Mouse (Mus musculus): ENCODE measurements at regions not wholly inside any gene's neighbourhood (a gene's known extent, or its start where the extent isn't known, plus 50 kb on each side); places are given as distances from the start of the nearest gene placed in this dataset.

DNA sequence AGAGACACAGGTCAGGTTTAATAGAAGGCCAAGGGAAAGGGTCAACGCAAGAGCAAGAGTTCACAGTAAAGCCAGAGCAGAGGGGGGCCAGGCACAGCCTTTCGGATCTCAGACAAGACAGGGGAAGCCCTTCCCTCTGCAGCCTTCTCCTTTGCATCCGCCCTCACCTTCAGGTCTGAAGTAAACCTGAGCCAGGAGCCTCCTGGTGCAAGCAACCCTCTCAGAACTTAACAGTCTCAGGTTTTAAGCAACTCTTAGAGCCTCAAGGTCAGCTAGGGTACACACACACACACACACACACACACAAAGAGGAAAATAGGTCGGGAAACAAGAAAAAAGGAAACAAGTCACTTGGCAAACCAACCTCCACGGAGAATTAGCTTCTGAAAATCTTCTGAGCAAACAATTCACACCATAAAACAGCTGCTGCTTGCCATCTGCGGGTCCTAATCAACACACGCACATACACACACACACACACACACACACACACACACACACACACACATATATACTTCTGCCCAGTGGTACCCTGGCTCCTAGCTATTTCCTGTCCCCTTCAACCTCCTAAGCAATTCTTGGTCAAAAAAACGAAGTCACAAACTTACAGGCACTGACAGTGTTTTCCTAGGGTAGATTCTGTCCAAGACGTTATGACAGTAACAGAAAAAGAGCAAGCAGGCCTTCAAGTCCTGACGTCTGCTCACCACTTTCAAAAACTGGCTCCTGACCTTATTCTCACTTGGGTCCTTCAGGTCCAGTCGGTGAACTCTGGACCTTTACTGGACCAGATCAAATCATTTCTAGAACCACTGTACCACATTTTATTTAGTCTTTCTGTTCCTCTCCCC, 196.4 kb downstream of the Sox4 start:
- DNase-seq (ENCODE audit: low spot score in 2 of 2) = peak; percentile 8 to 18

DNA sequence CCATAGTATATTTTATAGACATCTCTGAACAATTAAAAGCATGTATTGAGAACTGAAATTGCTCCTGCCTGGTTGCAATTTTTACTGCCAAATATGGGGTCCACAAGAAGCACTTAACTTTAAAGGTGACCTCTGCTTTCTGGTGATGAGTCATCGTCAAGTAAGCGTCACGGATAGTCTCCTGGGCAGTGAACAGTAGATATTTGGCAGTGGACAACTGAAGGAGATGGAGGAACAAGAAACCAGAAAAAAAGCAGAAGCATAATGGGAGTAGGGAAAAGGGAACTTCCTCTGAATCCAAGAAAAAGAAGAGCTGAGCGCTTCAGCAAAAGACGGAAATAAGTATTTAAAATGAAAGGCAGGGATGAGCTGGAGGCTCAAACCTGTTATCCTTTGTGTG, 199.3 kb downstream of the Sox4 start:
- DNase-seq (ENCODE audit: low spot score in 2 of 2) = no peak

DNA sequence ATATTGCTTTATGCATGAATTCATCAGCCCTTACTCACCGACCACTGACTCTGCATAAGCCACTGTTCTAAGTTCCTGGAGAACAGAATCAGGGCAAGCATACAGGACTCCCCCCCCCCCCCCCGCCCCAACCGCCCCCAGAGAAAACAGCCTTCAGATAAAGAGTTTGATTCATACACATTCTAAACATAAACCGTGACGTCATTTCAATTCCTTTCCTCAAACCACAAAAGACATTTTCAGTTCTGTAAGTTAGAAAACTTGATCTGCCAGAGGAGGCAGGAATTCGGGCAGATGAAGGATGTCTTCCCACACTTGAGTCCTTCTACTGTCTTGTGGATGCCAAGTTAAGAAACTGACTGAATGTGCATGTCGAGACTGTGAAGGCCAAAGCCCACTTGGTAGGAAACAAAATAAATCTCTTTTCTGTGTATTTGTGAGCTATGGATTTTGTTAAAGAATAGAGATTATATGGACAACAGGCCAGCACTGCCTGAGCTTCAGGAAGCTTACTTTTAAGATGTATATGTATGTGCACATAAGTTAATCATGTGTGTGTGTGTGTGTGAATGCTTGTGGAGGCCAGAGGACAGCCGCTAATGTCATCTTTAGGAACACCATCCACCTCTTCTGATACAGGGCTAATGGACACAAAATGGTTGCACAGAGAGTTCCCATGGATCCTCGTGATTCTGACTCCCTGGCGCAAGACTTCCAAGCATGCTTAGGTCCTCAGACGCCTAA, 202.4 kb downstream of the Sox4 start:
- DNase-seq (ENCODE audit: low spot score in 2 of 2) = no peak

DNA sequence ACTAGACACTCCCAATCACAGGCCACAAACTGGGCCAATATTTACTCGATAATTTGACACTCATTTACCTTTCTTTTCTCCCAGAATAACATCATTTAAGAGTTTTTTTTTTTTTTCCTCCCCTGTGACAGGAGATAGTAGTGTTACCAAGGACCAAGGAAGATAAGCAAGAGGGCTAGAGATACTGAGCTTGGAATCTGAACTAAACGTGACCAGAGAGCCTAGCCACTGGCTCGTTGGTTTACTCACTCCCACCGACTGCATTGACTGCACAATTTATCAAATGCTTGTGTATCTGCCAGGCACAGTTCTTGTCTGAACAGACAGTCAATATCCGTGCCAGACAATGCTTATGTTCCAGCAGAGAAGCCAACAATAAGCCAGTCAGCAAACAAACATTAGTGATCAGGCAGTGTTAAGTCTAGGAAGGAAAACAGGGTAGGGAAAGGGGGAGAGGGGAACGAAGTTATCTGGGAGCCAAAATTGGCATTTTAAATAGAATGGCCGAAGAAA, 213.3 kb downstream of the Sox4 start:
- no peak for DNase-seq (ENCODE audit: low spot score in 2 of 2)

DNA sequence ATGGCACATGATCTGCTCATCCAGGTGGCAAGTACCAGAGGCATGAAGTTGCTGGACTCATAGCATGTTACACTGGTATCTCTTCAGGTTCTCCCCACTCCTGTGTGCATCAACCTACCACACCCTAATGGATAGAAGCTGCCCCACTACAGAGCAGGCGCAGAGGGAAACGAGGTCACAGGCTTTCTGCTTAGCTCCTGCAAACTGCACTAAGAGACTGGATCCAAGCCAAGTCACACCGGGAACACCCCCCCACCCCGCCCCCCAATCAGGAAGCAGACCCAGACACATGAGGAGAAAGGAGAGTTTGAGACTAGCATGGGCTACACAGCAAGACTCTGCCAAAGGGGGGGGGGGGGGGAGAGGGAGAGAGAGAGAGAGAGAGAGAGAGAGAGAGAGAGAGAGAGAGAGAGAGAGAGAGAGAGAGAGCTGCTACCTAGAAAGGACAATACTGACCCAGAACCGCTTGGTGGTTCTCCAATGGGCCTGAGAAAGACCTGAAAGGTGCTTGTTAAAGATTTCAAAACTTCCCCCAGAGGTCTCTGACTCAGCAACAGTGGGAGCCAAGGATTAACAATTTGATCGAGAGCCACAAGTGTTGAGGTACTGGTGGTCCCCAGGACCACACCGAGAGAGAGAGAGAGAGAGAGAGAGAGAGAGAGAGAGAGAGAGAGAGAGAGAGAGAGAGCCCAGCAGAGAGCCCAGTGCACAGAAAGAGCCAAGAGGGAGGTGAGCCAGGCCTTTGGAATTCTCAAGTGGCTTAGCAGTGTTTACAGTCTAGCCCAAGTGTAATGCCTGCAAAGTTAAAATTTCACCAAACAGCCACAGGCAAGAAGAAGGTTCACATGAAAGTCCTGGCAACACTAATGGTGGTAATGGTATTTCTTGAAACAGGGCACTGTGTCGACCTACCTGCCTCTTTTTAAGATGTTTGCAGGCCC, 215.1 kb downstream of the Sox4 start:
- no peak for DNase-seq (ENCODE audit: low spot score in 2 of 2)

DNA sequence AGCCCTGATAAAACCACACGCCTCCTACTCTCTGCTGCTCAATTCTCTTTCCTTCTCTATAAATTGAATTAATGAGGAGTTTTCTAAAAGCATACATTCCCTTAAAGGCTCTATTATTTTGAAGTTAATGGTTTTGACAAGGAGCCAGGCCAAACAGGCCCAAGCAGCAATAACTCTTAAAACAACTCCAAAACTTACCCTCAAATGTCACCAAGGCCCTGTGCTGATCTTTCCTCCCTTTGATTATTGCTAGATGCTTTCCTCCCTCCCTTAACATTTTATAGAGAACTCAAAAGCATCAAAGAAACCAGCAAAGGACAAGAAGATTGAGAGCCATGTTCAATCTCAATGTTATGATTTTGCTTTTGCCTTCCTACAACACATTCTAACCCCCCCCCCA, 221.0 kb downstream of the Sox4 start:
- no peak for DNase-seq (ENCODE audit: low spot score in 2 of 2)

DNA sequence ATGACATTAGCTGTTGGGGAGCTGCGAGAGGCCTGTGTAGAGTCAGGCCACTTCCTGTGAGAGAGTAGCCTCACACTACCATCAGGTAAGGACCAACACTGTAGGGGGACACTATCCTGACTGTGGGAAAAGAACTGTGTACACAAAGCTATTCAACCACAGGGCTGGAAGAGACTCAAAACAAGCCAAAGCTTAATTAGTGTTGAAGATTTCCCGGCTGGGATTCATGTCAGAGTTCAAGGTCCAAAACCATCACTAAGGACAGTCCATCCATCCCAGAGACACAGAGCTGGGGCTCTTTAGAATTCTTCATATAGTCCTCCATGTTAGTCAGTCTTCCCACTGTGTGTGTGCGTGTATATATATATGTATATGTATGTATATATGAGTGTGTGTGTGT, 221.5 kb downstream of the Sox4 start:
- DNase-seq (ENCODE audit: low spot score in 2 of 2) = no peak

DNA sequence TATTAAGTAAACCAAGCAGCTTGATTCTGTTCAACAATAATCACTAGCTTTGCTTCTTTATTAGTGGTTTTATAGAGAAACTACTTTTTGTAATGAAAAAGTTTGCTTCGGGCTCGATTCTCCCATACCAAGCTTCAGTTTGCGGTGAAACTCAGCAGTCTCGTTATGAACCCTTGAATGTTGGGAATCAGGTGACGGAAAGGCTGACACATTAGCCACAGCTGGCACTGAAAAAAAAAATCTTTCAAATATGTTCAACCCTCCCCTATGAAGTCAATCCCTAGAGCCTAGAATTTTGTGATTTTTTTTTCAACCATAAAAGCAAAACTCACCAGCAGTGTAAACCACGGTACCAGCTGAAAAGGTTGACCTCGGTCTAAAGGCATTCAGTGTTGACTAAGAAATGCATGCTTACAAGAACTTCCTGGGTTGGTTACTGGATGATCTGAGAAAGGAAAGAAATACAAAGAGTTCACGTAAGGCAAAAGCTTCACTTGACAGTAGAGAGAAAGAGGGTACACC, 223.4 kb downstream of the Sox4 start:
- no peak for DNase-seq (ENCODE audit: low spot score in 2 of 2)

DNA sequence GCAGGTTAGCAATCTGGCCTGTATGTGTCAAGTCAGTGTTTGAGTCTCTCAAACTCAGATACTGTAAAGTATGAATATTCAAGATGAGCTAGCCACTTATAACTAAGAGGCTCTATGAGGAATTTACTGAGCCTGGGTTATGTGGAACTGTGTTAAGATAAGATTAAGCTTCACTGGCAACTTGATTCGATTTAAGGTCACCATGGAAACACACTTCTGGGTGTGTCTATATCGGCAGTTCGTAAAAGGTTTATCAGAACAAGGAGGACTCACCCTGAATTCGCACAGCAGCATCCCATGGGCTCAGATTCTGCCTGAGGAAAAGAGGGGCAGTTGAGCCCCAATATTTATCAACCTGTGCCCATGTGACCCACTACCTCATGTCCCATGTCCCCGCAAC, 224.7 kb downstream of the Sox4 start:
- no peak for DNase-seq (ENCODE audit: low spot score in 2 of 2)

DNA sequence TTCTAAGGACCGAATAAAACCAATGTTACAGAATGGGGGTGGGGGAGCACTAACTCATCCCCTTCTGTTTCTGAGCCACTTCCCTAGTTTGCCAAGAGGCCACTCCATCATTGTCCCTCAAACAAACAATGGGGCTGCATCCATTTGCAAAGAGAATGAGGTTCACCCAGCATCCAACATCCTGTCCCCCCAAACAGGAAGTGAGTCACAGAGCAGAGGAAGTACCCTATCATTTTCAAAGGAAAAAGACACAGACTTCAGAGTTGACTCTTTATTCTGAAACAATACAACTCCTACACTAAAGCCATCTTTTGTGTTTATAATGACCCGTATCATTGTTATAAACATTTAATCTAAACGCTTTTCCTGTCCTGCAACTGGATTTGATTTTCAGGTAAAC, 229.2 kb downstream of the Sox4 start:
- DNase-seq (ENCODE audit: low spot score in 2 of 2) = no peak

DNA sequence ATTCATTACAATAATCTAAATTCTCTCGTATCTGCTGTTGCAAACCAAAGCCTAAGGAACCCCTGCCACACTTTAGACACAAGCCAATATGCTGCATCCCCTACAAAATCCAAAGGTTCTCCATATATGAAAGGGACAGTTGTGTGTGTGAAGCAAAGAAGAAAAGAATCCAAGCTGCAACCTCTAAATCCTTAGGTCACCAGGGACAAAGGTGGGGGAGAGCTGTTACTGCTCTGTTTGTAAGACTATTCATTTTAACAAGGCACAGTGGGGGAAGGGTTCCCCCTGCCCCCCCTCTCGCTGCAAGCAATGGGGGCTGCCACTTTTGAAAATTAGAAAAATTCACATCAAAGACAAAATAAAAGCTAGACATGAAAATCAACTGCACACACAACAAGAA, 231.4 kb downstream of the Sox4 start:
- DNase-seq (ENCODE audit: low spot score in 2 of 2) = no peak

DNA sequence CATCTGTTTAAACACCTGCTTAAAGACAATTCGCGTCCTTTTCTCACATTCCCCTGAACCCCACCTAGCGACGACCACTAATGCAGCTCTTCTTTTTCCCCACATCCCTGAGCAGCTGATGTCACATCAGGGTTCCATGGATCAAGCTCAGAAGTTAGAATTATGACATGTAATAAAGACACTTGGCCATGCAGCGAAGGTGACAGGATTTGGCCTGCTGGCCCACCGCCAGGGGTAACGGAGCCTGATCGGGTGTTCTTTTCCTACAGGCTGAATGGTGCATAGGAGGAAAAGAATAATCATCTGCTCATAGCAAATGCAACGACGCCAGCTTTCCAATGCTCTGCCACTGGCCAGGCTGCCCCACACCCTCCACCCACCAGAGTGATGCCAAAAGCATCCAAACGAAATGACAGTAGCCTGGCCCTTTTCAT, 231.9 kb downstream of the Sox4 start:
- DNase-seq (ENCODE audit: low spot score in 2 of 2) = no peak

DNA sequence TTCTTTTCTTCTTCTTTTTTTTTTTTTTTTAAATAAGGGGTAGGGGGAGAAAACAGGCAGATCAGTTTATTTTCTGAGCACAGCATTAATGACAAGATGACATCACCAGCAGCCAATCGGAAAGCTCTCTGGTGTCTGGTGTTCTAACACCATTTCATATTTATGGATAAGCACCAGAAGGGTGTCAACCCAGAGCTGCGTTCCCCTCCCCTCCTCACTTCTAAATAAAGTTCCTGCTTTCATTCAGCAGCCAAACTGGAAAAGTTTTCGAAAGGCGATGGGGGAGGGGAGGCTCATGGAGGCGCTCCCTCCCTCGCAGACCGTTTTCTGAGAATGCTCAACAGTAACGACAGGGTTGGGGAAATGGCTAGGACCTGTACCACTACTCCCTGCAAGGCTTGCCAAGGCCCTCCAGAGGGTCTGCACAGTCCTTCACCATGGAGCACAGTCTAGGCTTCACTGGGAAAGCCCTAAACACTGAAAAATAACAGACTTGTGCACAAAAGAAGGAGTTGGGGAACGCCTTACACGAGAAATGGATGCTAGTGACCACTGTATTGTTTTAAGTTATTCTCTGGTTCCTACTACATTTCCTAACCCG, 232.8 kb downstream of the Sox4 start:
- DNase-seq (ENCODE audit: low spot score in 2 of 2) = no peak

DNA sequence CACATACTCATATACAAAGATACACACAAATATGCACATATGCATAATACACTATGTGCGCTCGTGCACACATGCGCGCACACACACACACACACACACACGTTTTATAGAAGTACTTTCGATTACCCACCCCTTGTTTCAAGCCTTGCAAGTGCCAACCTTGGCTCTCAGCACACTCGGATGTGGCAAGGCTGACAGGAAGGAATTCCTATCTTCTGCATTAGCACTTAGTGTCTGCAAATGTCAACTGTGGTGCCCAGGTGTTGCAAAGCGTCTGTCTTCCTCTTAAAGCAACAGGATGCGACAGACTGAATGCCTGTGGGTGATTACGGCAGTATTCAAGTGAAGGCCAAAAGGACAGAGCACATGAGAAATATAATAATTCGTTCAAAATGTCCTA, 233.3 kb downstream of the Sox4 start:
- DNase-seq (ENCODE audit: low spot score in 2 of 2) = no peak

DNA sequence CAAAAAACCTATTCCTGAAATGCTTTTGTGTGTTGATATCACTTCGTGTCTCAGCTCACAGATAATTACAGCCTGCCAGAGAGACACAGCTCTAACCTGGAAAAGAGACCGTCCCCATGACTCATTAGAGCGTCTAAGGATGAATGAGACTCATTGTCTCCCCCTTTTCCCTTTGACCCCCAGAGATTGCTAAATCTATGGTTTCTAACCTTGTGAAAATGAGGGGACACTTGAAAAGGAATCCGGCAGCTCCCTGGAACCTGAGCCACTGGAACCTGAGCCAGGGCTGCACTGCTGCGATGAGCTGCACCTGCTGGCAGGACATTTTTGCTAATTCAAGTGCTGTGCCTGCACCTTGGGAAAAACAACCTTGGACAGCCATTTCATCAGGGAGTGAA, 234.6 kb downstream of the Sox4 start:
- DNase-seq (ENCODE audit: low spot score in 2 of 2) = no peak

DNA sequence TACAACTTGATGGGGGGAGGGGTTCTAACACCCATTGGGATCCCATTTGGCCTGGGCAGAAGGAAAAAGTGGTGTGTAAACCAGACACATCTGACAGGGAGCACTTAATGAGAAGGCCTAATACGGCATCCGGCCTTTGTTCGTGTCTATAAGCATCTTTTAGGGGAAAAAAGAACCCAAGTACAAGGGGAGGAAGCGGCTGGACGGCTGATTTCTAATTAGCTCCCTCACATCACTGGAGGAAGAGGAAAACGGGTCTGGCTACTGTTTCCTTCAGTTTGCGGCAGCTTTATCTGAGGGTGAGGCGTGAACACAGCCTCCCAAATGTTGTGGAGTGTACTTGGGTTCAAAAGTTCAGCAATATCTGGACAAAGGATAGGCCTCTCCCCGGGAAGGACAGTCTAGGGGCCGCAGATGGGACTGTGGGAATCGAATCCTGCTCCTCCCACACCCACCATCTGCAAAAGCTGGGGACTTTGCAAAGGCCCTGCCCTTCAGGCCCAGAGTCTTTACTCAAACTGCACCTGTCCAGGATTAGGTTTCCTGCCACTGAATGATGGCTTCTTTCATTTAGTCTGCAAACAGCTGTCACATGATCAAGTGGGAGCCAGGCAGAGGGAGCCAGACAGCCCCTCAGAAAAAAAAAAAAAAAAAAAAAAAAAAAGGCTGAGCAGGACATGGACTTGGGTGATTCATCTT, 235.2 kb downstream of the Sox4 start:
- no peak for DNase-seq (ENCODE audit: low spot score in 2 of 2)

DNA sequence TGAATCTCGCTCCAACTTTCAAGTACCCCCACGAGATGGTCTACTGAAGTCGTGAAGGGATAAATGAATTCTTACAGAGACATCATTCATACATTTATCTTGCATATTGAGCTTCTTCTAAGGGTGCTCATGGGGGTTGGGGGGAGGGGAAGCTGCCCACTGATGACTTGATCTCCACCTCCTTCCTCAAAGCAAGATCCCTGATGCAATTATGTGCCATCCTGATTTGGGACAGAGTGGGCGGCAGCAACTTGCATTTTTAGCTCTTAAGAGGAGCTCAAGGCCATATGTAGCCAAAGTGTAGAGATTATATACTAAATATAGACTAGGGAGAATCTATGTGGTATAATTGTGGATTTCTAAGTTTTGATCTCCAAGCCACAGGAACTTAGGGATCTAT, 236.1 kb downstream of the Sox4 start:
- DNase-seq (ENCODE audit: low spot score in 2 of 2) = no peak

DNA sequence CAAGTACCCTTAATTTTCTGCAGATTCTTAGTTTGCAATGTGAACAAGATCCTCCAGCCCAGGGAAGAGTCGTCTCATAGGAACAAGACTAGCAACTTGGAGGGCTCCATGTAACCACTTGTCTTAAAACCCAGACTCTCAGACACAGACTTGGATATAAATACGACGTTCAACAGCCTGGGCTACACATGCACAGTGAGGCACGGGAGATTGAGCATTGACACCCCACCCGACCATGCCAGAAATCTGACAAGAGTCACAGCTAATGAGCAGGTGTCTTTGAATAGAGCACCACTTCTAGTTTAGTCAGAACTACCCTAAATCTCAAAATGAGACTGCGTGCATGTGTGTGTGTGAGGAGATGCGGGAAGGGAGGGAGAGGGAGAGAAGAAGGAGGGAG, 243.5 kb downstream of the Sox4 start:
- no peak for DNase-seq (ENCODE audit: low spot score in 2 of 2)

DNA sequence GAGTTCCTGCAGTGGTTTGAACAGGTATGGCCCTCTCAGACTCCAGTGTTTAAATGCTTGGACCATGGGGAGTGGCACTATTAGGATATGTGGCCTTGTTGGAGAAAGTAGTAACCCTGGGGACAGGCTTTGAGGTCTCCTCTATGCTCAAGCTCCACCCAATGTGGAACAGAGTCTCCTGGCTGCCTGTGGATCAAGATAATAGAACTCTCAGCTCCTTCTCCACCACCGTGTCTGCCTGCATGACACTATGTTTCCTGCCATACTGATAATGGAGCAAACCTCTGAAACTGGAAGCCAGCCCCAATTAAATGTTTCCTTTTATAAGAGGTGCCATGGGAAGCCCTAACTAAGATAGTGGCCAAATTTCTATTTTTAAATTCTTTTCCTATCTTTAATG, 252.2 kb downstream of the Sox4 start:
- DNase-seq (ENCODE audit: low spot score in 2 of 2) = no peak

DNA sequence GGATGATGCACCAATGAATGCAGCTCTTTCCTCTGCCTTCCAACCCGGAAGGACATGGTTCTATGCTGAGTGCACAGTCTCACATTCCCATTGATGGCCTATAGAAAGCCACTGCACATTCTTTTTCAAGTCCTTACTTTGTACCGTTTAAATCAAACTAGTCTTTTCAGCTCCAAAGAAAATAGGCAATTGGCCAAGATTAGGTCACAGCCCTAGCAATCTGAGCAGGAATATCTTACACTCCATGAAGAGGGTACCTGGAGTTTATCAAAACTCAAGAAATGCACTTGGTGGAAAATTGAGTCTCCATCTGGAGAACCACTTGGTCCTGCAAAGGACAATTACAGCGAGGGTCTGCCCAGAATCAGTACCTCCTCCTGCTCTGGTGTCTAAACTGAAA, 253.4 kb downstream of the Sox4 start:
- no peak for DNase-seq (ENCODE audit: low spot score in 2 of 2)

Data from spleen, postnatal 10 days (tissue).